Mouse (Mus musculus) hematopoietic stem cell, adult 5-6 weeks (primary cell): ENCODE results near the gene Flrt1. TPM values are rescaled to one million over a fixed set of nuclear protein-coding genes. Genes with fewer than 3 reads are reported as not detected.
"Not testable (repeated sequence)": the region's sequence is repeated elsewhere in the genome, so short reads cannot be mapped to it uniquely, and the experiment has no call there.

Source experiments
- ATAC-seq, 2 experiments: fragments of 125-278 bp in 1 of 2; replicated peaks in 1 of 2; 2 replicates each; pipeline ENCODE4 v1.8.0; 2016 to 2017; ENCODE audit warnings: inconsistent platforms in 2 of 2, mild to moderate bottlenecking in 2 of 2, moderate number of reproducible peaks in 2 of 2, low read depth in 1 of 2, moderate TSS enrichment in 1 of 2; ENCODE audit not compliant: low FRiP score in 2 of 2, poor library complexity in 2 of 2, severe bottlenecking in 2 of 2, insufficient read depth in 1 of 2, low TSS enrichment in 1 of 2
- total RNA-seq: library from RNA; stranded (forward); fragments of 172-1452, 232-1000 nt; gene quantifications from 2 replicates; pipeline ENCODE4 v1.2.3, GENCODE M21; 2017

Flrt1 gene
- total RNA-seq, 1 experiment from 2014 or later = not detected

- no peak for ATAC-seq
Observed at GRCm38 (mm10) chr19:7083035-7083794, 22.3 kb downstream of the Flrt1 start.

GRCm38 (mm10) chr19:7081516-7082266 is 23.8 kb downstream of the Flrt1 start:
- no peak for ATAC-seq

- no peak for ATAC-seq
Observed at GRCm38 (mm10) chr19:7078271-7078670, 27.3 kb downstream of the Flrt1 start.

- ATAC-seq = no peak
Observed at GRCm38 (mm10) chr19:7077666-7078065, 27.9 kb downstream of the Flrt1 start.

- not testable (repeated sequence) for ATAC-seq
Observed at GRCm38 (mm10) chr19:7075336-7075735, 30.2 kb downstream of the Flrt1 start.

GRCm38 (mm10) chr19:7073997-7074781 is 31.3 kb downstream of the Flrt1 start:
- no peak for ATAC-seq

- no peak for ATAC-seq
Observed at GRCm38 (mm10) chr19:7072221-7072620, 33.3 kb downstream of the Flrt1 start.

GRCm38 (mm10) chr19:7070775-7071174 is 34.8 kb downstream of the Flrt1 start:
- ATAC-seq = no peak

- no peak for ATAC-seq
Observed at GRCm38 (mm10) chr19:7069781-7070763, 35.5 kb downstream of the Flrt1 start.

GRCm38 (mm10) chr19:7068661-7069531 is 36.6 kb downstream of the Flrt1 start:
- ATAC-seq = no peak

- peak; percentile 27 to 36; a peak in 2 of 4 replicates for ATAC-seq
Observed at GRCm38 (mm10) chr19:7068136-7068535, 37.4 kb downstream of the Flrt1 start.

GRCm38 (mm10) chr19:7067344-7068050 is 38.0 kb downstream of the Flrt1 start:
- ATAC-seq = no peak

GRCm38 (mm10) chr19:7066828-7067342 is 38.6 kb downstream of the Flrt1 start:
- peak; percentile 3 to 15; a peak in 1 of 4 replicates for ATAC-seq

GRCm38 (mm10) chr19:7066034-7066827 is 39.3 kb downstream of the Flrt1 start:
- peak; percentile 29 to 44; a peak in 3 of 4 replicates for ATAC-seq
